Mouse (Mus musculus) stomach, postnatal 0 days (tissue): ENCODE data around the gene Wdr26. TPM values are rescaled to one million over a fixed set of nuclear protein-coding genes. Genes with fewer than 3 reads are reported as not detected.

Experiments used
- ATAC-seq: fragments of 200-750 bp; cut with Nextera tagmentation; 2 replicates; pipeline ENCODE4 v1.8.0; 2017; ENCODE audit not compliant: low FRiP score, low TSS enrichment
- DNase-seq: peaks from one replicate; pipeline ENCODE4 v3.0.0-alpha.2; 2016; ENCODE audit warnings: low spot score
- H3K27ac ChIP-seq: fragments of 300-500 bp; sonication (generic); replicated peaks from 2 replicates; pipeline ENCODE4 v1.5.1; 2014; ENCODE audit warnings: mild to moderate bottlenecking, control low read depth
- H3K27me3 ChIP-seq: fragments of 300-500 bp; sonication (generic); 2 replicates; pipeline ENCODE4 v1.6.1; 2014; ENCODE audit warnings: low read length; ENCODE audit not compliant: control insufficient read depth, insufficient read depth
- H3K36me3 ChIP-seq: fragments of 300-500 bp; sonication (generic); 2 replicates; pipeline ENCODE4 v1.6.1; 2014; ENCODE audit warnings: low read length, mixed read lengths; ENCODE audit not compliant: control insufficient read depth, insufficient read depth
- H3K4me1 ChIP-seq: fragments of 300-500 bp; sonication (generic); replicated peaks from 2 replicates; pipeline ENCODE4 v1.6.1; 2014; ENCODE audit warnings: antibody characterized with exemption; ENCODE audit not compliant: control insufficient read depth, insufficient read depth
- H3K4me2 ChIP-seq: fragments of 300-500 bp; sonication (generic); replicated peaks from 2 replicates; pipeline ENCODE4 v1.6.1; 2014; ENCODE audit warnings: low read depth, mild to moderate bottlenecking, control low read depth, moderate library complexity
- H3K4me3 ChIP-seq: fragments of 300-500 bp; sonication (generic); 2 replicates; pipeline ENCODE4 v1.5.1; 2014; ENCODE audit warnings: low read depth, low read length, control low read depth
- H3K9ac ChIP-seq: fragments of 300-500 bp; sonication (generic); 2 replicates; pipeline ENCODE4 v1.6.1; 2014; ENCODE audit warnings: mild to moderate bottlenecking, low read length, control low read depth, mixed read lengths
- H3K9me3 ChIP-seq: fragments of 300-500 bp; sonication (generic); 2 replicates; pipeline ENCODE4 v1.6.1; 2016; ENCODE audit warnings: low read length; ENCODE audit not compliant: control insufficient read depth
- CTCF ChIP-seq: IDR thresholded peaks from 2 replicates; pipeline ENCODE4 v1.5.1; 2016; ENCODE audit warnings: antibody characterized with exemption, low read depth, mild to moderate bottlenecking, moderate library complexity
- EP300 ChIP-seq: optimal IDR thresholded peaks from 2 replicates; pipeline ENCODE3; 2016; ENCODE audit warnings: antibody characterized with exemption
- WGBS: fragments of 180-500 bp; shearing (Covaris S2); extraction: QIAGEN DNeasy Blood & Tissue Kit; methylation state at CpG from one replicate; pipeline ENCODE4 v1.1.7; 2014; 5-methylcytosine and 5-hydroxymethylcytosine counted together
- polyA plus RNA-seq: library from polyadenylated mRNA; unstranded; fragments of >200 nt; fragmentation: Nextera tagmentation; extraction: Ambion mirVana; gene quantifications from 2 replicates; pipeline ENCODE4 v1.2.1, GENCODE M21; 2015

Gene Wdr26
- polyA plus RNA-seq, 1 experiment from 2014 or later, result 42.1 TPM

DNA sequence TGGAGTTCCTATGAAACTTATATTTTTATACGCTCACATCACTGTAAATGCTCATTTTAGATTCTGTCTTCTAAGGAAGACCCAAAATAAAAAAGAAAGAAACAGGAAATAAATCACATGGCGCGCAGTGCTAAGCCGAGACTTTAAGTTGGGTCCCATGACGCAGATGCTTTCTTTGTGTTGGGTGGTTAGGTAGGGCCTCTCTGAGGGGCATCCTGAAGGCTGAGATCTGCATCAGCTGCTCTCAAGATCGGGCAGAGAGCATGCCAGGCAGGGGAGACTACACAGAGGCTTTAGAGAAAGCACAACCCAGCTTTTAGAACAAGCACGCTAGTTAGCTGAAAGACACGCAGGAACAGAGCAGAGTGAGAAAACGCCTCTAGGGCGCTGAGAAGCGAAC, 16.0 kb upstream of the Wdr26 start:
- Histone ChIP-seq H3K36me3 (no peaks in the 10 kb centered on the region), H3K4me3 (no peak overlapping the region), H3K4me1 (no peaks in the 10 kb centered on the region), H3K27ac (0 out of 2 replicates have a peak overlapping the region, but pooled peaks have one; percentile 13), H3K9me3 (no peaks in the 10 kb centered on the region), H3K27me3 (no peaks in the 10 kb centered on the region), H3K9ac (no peak overlapping the region), H3K4me2 (no peak overlapping the region)
- 88% methylated on average over 11 of the region's 11 CpGs for WGBS
- ATAC-seq (no peak), DNase-seq (no peak)
- TF ChIP-seq CTCF (no peak), EP300 (no peak)

- Histone ChIP-seq H3K36me3 (no peaks in the 10 kb centered on the region), H3K9ac (no peak overlapping the region), H3K4me1 (no peaks in the 10 kb centered on the region), H3K4me3 (no peak overlapping the region), H3K27me3 (no peaks in the 10 kb centered on the region), H3K9me3 (no peaks in the 10 kb centered on the region), H3K4me2 (no peak overlapping the region), H3K27ac (no peak overlapping the region)
- TF ChIP-seq EP300, result no peak
- no peak for TF ChIP-seq CTCF
- WGBS, result 27% methylated on average over 11 of the region's 11 CpGs
- DNase-seq (no peak), ATAC-seq (no peak)
Measured at GRCm38 (mm10) chr1:181226850-181227249, 15.0 kb upstream of the Wdr26 start.

GRCm38 (mm10) chr1:181225281-181225680, 13.5 kb upstream of the Wdr26 start:
- no peaks in the 10 kb centered on the region for H3K36me3 ChIP-seq
- no peaks in the 10 kb centered on the region for H3K9me3 ChIP-seq
- DNase-seq (no peak), ATAC-seq (no peak)
- no peak overlapping the region for H3K4me2 ChIP-seq
- 74% methylated on average over 5 of the region's 5 CpGs for whole genome bisulfite sequencing
- TF ChIP-seq CTCF (no peak), EP300 (no peak)
- no peaks in the 10 kb centered on the region for H3K4me1 ChIP-seq
- H3K9ac ChIP-seq, result no peak overlapping the region
- H3K4me3 ChIP-seq, result no peak overlapping the region
- H3K27me3 ChIP-seq, result no peaks in the 10 kb centered on the region
- no peak overlapping the region for H3K27ac ChIP-seq

- Histone ChIP-seq H3K27ac (no peak overlapping the region), H3K4me2 (no peak overlapping the region), H3K4me3 (no peak overlapping the region), H3K36me3 (no peaks in the 10 kb centered on the region), H3K27me3 (no peaks in the 10 kb centered on the region), H3K9ac (no peak overlapping the region), H3K9me3 (no peaks in the 10 kb centered on the region), H3K4me1 (no peaks in the 10 kb centered on the region)
- WGBS, result 33% methylated on average over 1 of the region's 1 CpGs
- DNase-seq, result no peak
- ATAC-seq, result no peak
- TF ChIP-seq EP300, result no peak
- no peak for TF ChIP-seq CTCF
Measured at GRCm38 (mm10) chr1:181222041-181222440, 10.2 kb upstream of the Wdr26 start.

DNA sequence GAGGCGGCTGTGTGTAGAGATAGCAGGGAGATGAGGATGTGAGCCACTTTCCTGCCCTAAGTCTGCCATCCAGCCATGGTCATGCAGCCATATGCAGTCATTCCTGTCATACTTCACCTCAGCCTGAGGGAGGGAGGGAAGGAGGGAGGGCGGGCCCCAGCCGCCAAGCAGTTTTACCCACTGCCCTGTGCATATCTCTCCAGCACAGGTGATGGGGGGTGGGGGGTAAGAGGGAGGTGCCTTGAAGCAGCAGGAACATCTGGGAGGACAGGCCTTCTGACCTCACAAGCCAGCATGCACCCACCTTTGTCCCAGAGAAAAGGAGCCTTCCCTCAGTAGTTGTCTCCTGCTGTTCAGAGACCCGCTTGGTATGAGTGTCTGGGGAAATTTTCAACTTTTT, 4.5 kb upstream of the Wdr26 start:
- no peak for TF ChIP-seq EP300
- no peak for TF ChIP-seq CTCF
- Histone ChIP-seq H3K4me1 (peaks cover 2% of the 10 kb centered on the region; the same call in 1 of the 2 replicates), H3K9ac (no peak overlapping the region), H3K27me3 (no peaks in the 10 kb centered on the region), H3K4me3 (no peak overlapping the region), H3K27ac (no peak overlapping the region), H3K4me2 (no peak overlapping the region), H3K9me3 (no peaks in the 10 kb centered on the region), H3K36me3 (no peaks in the 10 kb centered on the region)
- ATAC-seq, result no peak
- 66% methylated on average over 4 of the region's 4 CpGs for WGBS
- DNase-seq, result peak; percentile 30

DNA sequence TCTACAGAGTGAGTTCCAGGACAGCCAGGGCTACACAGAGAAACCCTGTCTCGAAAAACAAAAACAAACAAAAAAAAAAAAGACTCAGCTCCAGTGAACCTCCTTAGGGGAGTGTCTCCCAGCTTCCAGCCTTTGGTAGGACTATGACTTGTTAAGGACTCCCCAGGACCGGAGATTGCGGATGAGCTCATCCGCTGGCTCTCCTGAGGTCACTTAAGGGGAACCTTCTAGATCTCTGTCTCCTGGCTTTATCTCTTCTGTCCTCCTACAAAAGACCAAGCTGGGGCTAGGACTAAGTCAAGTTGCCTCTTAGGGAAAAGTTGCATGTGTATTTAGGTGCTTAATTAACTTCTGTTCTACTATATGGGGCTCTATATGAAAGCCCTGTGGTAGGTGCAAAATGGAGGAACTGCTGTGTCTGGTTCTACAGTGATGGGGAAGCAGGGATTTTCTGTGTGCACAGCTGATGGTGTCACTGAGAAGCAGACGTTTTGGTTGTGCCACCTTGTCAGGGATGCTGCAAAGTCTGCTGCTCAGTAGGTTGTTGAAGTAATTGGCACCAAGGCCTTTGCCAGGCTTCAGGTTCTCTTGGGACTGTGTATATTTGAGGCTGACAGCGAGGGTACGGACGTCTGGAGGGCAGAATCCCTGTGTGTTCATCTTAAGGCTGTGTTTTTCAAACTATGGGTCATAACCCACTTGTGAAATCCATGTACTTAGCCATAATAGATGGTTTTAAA, 2.7 kb upstream of the Wdr26 start:
- Histone ChIP-seq H3K27ac (no peak overlapping the region), H3K27me3 (no peaks in the 10 kb centered on the region), H3K9me3 (no peaks in the 10 kb centered on the region), H3K4me1 (peaks cover 2% of the 10 kb centered on the region; the same call in 1 of the 2 replicates), H3K36me3 (no peaks in the 10 kb centered on the region), H3K9ac (no peak overlapping the region), H3K4me3 (no peak overlapping the region), H3K4me2 (no peak overlapping the region)
- no peak for ATAC-seq
- 85% methylated on average over 8 of the region's 8 CpGs for whole genome bisulfite sequencing
- no peak for DNase-seq
- TF ChIP-seq CTCF (no peak), EP300 (no peak)
